ENCODE assay signal across 20 mouse cellular contexts in genomic region chr11:22540600-22540999, GRCm38 (mm10). TPM values are rescaled to one million over a fixed set of nuclear protein-coding genes. Genes with fewer than 3 reads are reported as not detected.
DNase-seq lines count a peak whose midpoint lies in the region; ATAC-seq lines count a peak whose summit lies in the region.
"Had no signal": no experiment of that assay in that cellular context is flagged by ENCODE, and none has a peak within 500 bp of the region (broad histone marks: within the 10 kb centered on the region; RNA-seq: fewer than 3 reads in every experiment).

No protein-coding gene starts in this region.

- H3K9ac ChIP-seq in limb, embryonic 11.5 days (ENCODE audit: low read length) = no peak overlapping the region
- no peak overlapping the region for H3K9ac ChIP-seq in forebrain, embryonic 12.5 days
- H3K9ac ChIP-seq: embryonic facial prominence, embryonic 13.5 days; hindbrain, embryonic 13.5 days; intestine, embryonic 15.5 days had no signal

- H3K4me3 ChIP-seq in limb, embryonic 11.5 days (ENCODE audit: low read depth, low read length) = no peak overlapping the region
- H3K4me3 ChIP-seq in limb, embryonic 10.5 days = no peak overlapping the region
- H3K4me3 ChIP-seq in forebrain, embryonic 12.5 days (replicated peaks) = no peak overlapping the region
- H3K4me3 ChIP-seq: embryonic facial prominence, embryonic 13.5 days; heart, embryonic 10.5 days; hindbrain, embryonic 13.5 days; intestine, embryonic 15.5 days had no signal

- no peaks in the 10 kb centered on the region for H3K36me3 ChIP-seq in limb, embryonic 11.5 days (ENCODE audit: control insufficient read depth, insufficient read depth, low read length)
- no peaks in the 10 kb centered on the region for H3K36me3 ChIP-seq in limb, embryonic 10.5 days
- H3K36me3 ChIP-seq in forebrain, embryonic 12.5 days (replicated peaks) = no peaks in the 10 kb centered on the region
- H3K36me3 ChIP-seq: embryonic facial prominence, embryonic 13.5 days; G1E; heart, embryonic 10.5 days; hindbrain, embryonic 13.5 days; intestine, embryonic 15.5 days had no signal

- no peaks in the 10 kb centered on the region for H3K9me3 ChIP-seq in limb, embryonic 11.5 days (ENCODE audit: control insufficient read depth, low read length)
- no peaks in the 10 kb centered on the region for H3K9me3 ChIP-seq in limb, embryonic 10.5 days (replicated peaks)
- no peaks in the 10 kb centered on the region for H3K9me3 ChIP-seq in forebrain, embryonic 12.5 days
- H3K9me3 ChIP-seq: embryonic facial prominence, embryonic 13.5 days; G1E; heart, embryonic 10.5 days; hindbrain, embryonic 13.5 days; intestine, embryonic 15.5 days had no signal

- ATAC-seq in frontal cortex, adult (ENCODE audit: low TSS enrichment) = peak; percentile 13; the same call in 1 of the 2 replicates
- no peak for ATAC-seq in limb, embryonic 11.5 days (ENCODE audit: insufficient number of reproducible peaks, low FRiP score, low TSS enrichment, low read depth)
- no peak for ATAC-seq in erythroblast, adult 5-6 weeks (replicated peaks; ENCODE audit: low FRiP score, poor library complexity, severe bottlenecking)
- no peak for ATAC-seq in forebrain, embryonic 12.5 days (ENCODE audit: low FRiP score)
- ATAC-seq: forebrain, embryonic 14.5 days; intestine, embryonic 15.5 days had no signal

- no peaks in the 10 kb centered on the region for H3K27me3 ChIP-seq in limb, embryonic 11.5 days (ENCODE audit: control insufficient read depth, insufficient read depth, low read length)
- no peaks in the 10 kb centered on the region for H3K27me3 ChIP-seq in limb, embryonic 10.5 days (ENCODE audit: low read depth, poor library complexity, severe bottlenecking)
- H3K27me3 ChIP-seq in forebrain, embryonic 12.5 days = no peaks in the 10 kb centered on the region
- H3K27me3 ChIP-seq: embryonic facial prominence, embryonic 13.5 days; hindbrain, embryonic 13.5 days; intestine, embryonic 15.5 days had no signal

- no peak for DNase-seq in frontal cortex, postnatal 14 days (ENCODE audit: low spot score in 2 of 2)
- peak; percentile 25 for DNase-seq in limb, embryonic 11.5 days (ENCODE audit: low spot score)
- DNase-seq in limb, embryonic 10.5 days (ENCODE audit: low spot score) = no peak
- DNase-seq in ES-CJ7 (ENCODE audit: low read depth, low spot score) = peak; percentile 16
- DNase-seq: adrenal gland, postnatal 10 days; cerebellum, adult 18-20 months; cerebellum, adult 9-11 months; cerebellum, postnatal 36 days; heart, postnatal 10 days; heart, postnatal 4 days; kidney, adult 2 months had no signal

- H3K4me2 ChIP-seq in limb, embryonic 11.5 days (ENCODE audit: low read depth, severe bottlenecking) = no peak overlapping the region
- no peak overlapping the region for H3K4me2 ChIP-seq in forebrain, embryonic 12.5 days
- H3K4me2 ChIP-seq: embryonic facial prominence, embryonic 13.5 days; hindbrain, embryonic 13.5 days; intestine, embryonic 15.5 days had no signal

- no peak overlapping the region for H3K27ac ChIP-seq in limb, embryonic 11.5 days (replicated peaks; ENCODE audit: low read depth, low read length)
- H3K27ac ChIP-seq in limb, embryonic 10.5 days = no peak overlapping the region
- H3K27ac ChIP-seq in forebrain, embryonic 12.5 days = no peak overlapping the region
- H3K27ac ChIP-seq: embryonic facial prominence, embryonic 13.5 days; heart, embryonic 10.5 days; hindbrain, embryonic 13.5 days; intestine, embryonic 15.5 days had no signal

- 52% methylated on average over 1 of the region's 1 CpGs for WGBS in limb, embryonic 11.5 days
- 61% methylated on average over 1 of the region's 1 CpGs for WGBS in limb, embryonic 10.5 days
- 62% methylated on average over 1 of the region's 1 CpGs for WGBS in forebrain, embryonic 12.5 days

- H3K4me1 ChIP-seq in limb, embryonic 11.5 days (ENCODE audit: control insufficient read depth, insufficient read depth, low read length) = no peaks in the 10 kb centered on the region
- peaks cover 4% of the 10 kb centered on the region for H3K4me1 ChIP-seq in limb, embryonic 10.5 days
- no peaks in the 10 kb centered on the region for H3K4me1 ChIP-seq in forebrain, embryonic 12.5 days
- H3K4me1 ChIP-seq: embryonic facial prominence, embryonic 13.5 days; hindbrain, embryonic 13.5 days; intestine, embryonic 15.5 days had no signal

RNA-seq across cellular contexts. Expression of gene Tmem17, which starts 28.7 kb away (rescaled TPM):
- polyA plus RNA-seq in limb, embryonic 11.5 days (2014; fragmentation: Nextera tagmentation; extraction: Ambion mirVana) = 14.8 and 14.9 TPM in 2 replicates
- 12.7 and 16.7 TPM in 2 replicates for polyA plus RNA-seq in limb, embryonic 10.5 days (2016; fragmentation: Nextera tagmentation; extraction: Ambion mirVana)
- total RNA-seq in erythroblast, adult 5-6 weeks (2015; ENCODE audit: low replicate concordance) = 0.58 TPM in 1 of 2 replicates, not detected in the other
- total RNA-seq in erythroblast, adult 5-6 weeks (2017; ENCODE audit: low replicate concordance) = 0.85 TPM in 1 of 2 replicates, not detected in the other
- 13.6 and 14.1 TPM in 2 replicates for polyA plus RNA-seq in forebrain, embryonic 12.5 days (2016; fragmentation: Nextera tagmentation; extraction: Ambion mirVana)
- total RNA-seq: G1E had no signal
- polyA plus RNA-seq: G1E had no signal

Comparison
In these comparisons a context has a peak if more than half of its experiments do, and no peak if none do; other contexts are left out.
1. DNase-seq: peak in limb, embryonic 11.5 days (single experiment) and ES-CJ7 (single experiment); none in frontal cortex, postnatal 14 days (0 of 2) and limb, embryonic 10.5 days (single experiment).